Mouse (Mus musculus) liver, embryonic 14.5 days (tissue): ENCODE data around the gene Gm17334.

Experiments used
- CTCF ChIP-seq: IDR thresholded peaks from 2 replicates; pipeline ENCODE4 v1.5.1; 2016; ENCODE audit warnings: antibody characterized with exemption, low read depth, control low read depth
- EP300 ChIP-seq: IDR thresholded peaks from 2 replicates; pipeline ENCODE4 v1.6.1; 2016; ENCODE audit warnings: antibody characterized with exemption, low read depth

DNA sequence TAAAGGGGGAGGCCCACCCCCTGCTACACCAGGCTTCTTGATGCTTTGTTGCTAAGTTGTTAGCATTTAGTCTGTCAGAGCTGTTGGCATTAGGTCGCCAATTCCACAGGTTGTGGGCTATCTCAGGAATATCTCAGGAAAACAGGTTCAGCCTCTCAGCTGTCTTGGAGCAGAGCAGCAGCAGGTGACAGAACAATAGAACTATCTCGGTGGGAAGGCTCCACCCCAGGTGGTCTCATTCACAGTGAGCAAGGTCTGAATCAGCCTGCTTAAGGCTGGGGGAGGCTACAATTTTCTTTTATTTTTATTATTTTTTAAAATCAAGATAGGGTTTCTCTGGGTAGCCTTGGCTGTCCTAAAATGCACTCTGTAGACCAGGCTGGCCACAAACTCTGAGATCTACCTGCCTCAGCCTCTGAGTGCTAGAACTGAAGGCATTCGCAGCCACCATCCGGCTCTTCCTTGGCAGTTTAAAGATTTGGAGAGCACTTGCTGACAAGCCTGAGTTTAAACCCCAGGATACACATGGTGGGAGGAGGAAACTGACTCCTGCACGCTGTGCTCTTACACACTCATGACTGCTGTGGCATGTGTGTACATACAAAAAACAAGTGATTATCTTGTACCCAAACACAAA is 23.2 kb downstream of the Gm17334 start:
- TF ChIP-seq CTCF: no peak
- TF ChIP-seq EP300: no peak
